In the genomic region with DNA sequence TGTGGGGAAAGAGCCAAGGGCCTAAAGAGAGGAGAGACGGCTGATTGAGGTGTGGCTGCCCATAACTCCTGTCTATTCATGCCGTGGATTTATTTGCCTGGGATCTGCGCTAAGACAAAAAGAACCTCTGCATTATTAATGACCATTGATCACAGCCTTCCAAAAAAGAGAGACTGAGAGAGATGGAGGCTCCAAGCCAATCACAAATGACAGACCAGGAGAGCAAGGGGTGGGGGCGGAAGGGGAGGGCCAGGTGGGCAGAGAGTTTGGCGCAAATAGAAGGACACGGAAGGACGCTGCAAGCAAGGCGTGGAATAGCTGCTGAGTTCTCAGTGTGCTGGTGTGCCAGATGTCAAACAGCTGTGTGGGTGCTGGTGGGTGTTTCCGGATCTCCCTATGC, we compare ENCODE assay signal across 10 mouse cellular contexts. TPM values are rescaled to one million over a fixed set of nuclear protein-coding genes. Genes with fewer than 3 reads are reported as not detected.
DNase-seq lines count a peak whose midpoint lies in the region; ATAC-seq and TF ChIP-seq lines count a peak whose summit lies in the region.
"Had no signal": no experiment of that assay in that cellular context is flagged by ENCODE, and none has a peak within 500 bp of the region (broad histone marks: within the 10 kb centered on the region; RNA-seq: fewer than 3 reads in every experiment).

A gene (plus strand): TSS at position 301 of the 400 bp plus-strand sequence.

- TF ChIP-seq CTCF in midbrain, postnatal 0 days (IDR thresholded peaks at IDR 0.05): no peak

- DNase-seq in kidney, postnatal 25 days: no peak
- DNase-seq in embryonic facial prominence, embryonic 14.5 days (ENCODE audit: low spot score): no peak
- DNase-seq in midbrain, postnatal 0 days (ENCODE audit: low spot score): no peak
- no peak for DNase-seq in spleen, postnatal 10 days (ENCODE audit: low spot score in 2 of 2)
- DNase-seq in MN1 (ENCODE audit: low spot score): no peak
- DNase-seq in ovary, postnatal 14 days (ENCODE audit: low spot score): no peak
- DNase-seq: cerebellum, postnatal 10 days had no signal

- 76% methylated on average over 9 of the region's 9 CpGs for WGBS in kidney, embryonic 15.5 days
- WGBS in embryonic facial prominence, embryonic 14.5 days: 72% methylated on average over 9 of the region's 9 CpGs
- 64% methylated on average over 9 of the region's 9 CpGs for WGBS in intestine, embryonic 15.5 days
- WGBS in midbrain, postnatal 0 days: 76% methylated on average over 9 of the region's 9 CpGs

- peak within 1 kb of the TSS; percentile 47 for H3K9ac ChIP-seq in kidney, embryonic 15.5 days
- peak within 1 kb of the TSS; percentile 64 for H3K9ac ChIP-seq in embryonic facial prominence, embryonic 14.5 days (ENCODE audit: low read depth, low read length)
- peak within 1 kb of the TSS; percentile 45 for H3K9ac ChIP-seq in intestine, embryonic 15.5 days
- peak within 1 kb of the TSS; percentile 62 for H3K9ac ChIP-seq in midbrain, postnatal 0 days (replicated peaks; ENCODE audit: low read length, poor library complexity, severe bottlenecking)

- peak within 1 kb of the TSS; percentile 55 for H3K4me3 ChIP-seq in kidney, embryonic 15.5 days (replicated peaks)
- H3K4me3 ChIP-seq in embryonic facial prominence, embryonic 14.5 days (ENCODE audit: low read depth, low read length): peak within 1 kb of the TSS; percentile 56
- H3K4me3 ChIP-seq in intestine, embryonic 15.5 days (replicated peaks): peak within 1 kb of the TSS; percentile 54
- H3K4me3 ChIP-seq in midbrain, postnatal 0 days (ENCODE audit: low read depth, low read length): peak within 1 kb of the TSS; percentile 58

- no peaks in the 10 kb centered on the region for H3K9me3 ChIP-seq in kidney, embryonic 15.5 days (replicated peaks)
- no peaks in the 10 kb centered on the region for H3K9me3 ChIP-seq in embryonic facial prominence, embryonic 14.5 days (ENCODE audit: control insufficient read depth, low read length)
- H3K9me3 ChIP-seq in intestine, embryonic 15.5 days: no peaks in the 10 kb centered on the region
- H3K9me3 ChIP-seq in midbrain, postnatal 0 days (ENCODE audit: low read length): no peaks in the 10 kb centered on the region

- peak within 1 kb of the TSS; percentile 98 for H3K4me2 ChIP-seq in kidney, embryonic 15.5 days
- H3K4me2 ChIP-seq in embryonic facial prominence, embryonic 14.5 days (ENCODE audit: low read depth, low read length): peak within 1 kb of the TSS; percentile 94
- peak within 1 kb of the TSS; percentile 99 for H3K4me2 ChIP-seq in intestine, embryonic 15.5 days (replicated peaks)
- H3K4me2 ChIP-seq in midbrain, postnatal 0 days (ENCODE audit: low read depth, low read length, poor library complexity, severe bottlenecking): peak within 1 kb of the TSS; percentile 97

- H3K36me3 ChIP-seq in kidney, embryonic 15.5 days: no peaks in the 10 kb centered on the region
- H3K36me3 ChIP-seq in embryonic facial prominence, embryonic 14.5 days (ENCODE audit: control insufficient read depth, insufficient read depth, low read length): no peaks in the 10 kb centered on the region
- no peaks in the 10 kb centered on the region for H3K36me3 ChIP-seq in intestine, embryonic 15.5 days
- H3K36me3 ChIP-seq in midbrain, postnatal 0 days (ENCODE audit: insufficient read depth, low read length): no peaks in the 10 kb centered on the region

- ATAC-seq in kidney, embryonic 15.5 days (replicated peaks; ENCODE audit: low FRiP score): no peak
- ATAC-seq in embryonic facial prominence, embryonic 14.5 days (ENCODE audit: low read depth): no peak
- no peak for ATAC-seq in intestine, embryonic 15.5 days
- no peak for ATAC-seq in midbrain, postnatal 0 days (ENCODE audit: low FRiP score)

- no peak within 1 kb of the TSS for H3K27ac ChIP-seq in kidney, embryonic 15.5 days
- H3K27ac ChIP-seq in embryonic facial prominence, embryonic 14.5 days (replicated peaks; ENCODE audit: low read depth, low read length): no peak within 1 kb of the TSS
- H3K27ac ChIP-seq in intestine, embryonic 15.5 days: no peak within 1 kb of the TSS
- no peak within 1 kb of the TSS for H3K27ac ChIP-seq in midbrain, postnatal 0 days (ENCODE audit: low read depth, low read length)

- peaks cover 61% of the 10 kb centered on the region for H3K27me3 ChIP-seq in kidney, embryonic 15.5 days
- peaks cover 31% of the 10 kb centered on the region for H3K27me3 ChIP-seq in embryonic facial prominence, embryonic 14.5 days (replicated peaks; ENCODE audit: control insufficient read depth, insufficient read depth, low read length)
- peaks cover 28% of the 10 kb centered on the region for H3K27me3 ChIP-seq in intestine, embryonic 15.5 days (replicated peaks)
- H3K27me3 ChIP-seq in midbrain, postnatal 0 days (ENCODE audit: insufficient read depth, low read length): peaks cover 9% of the 10 kb centered on the region; the same call in 1 of the 2 replicates

- H3K4me1 ChIP-seq in kidney, embryonic 15.5 days: peaks cover 31% of the 10 kb centered on the region
- peaks cover 5% of the 10 kb centered on the region; the same call in 1 of the 2 replicates for H3K4me1 ChIP-seq in embryonic facial prominence, embryonic 14.5 days (ENCODE audit: control insufficient read depth, insufficient read depth, low read length)
- peaks cover 12% of the 10 kb centered on the region for H3K4me1 ChIP-seq in intestine, embryonic 15.5 days (replicated peaks)
- H3K4me1 ChIP-seq in midbrain, postnatal 0 days (ENCODE audit: insufficient read depth, low read length): peaks cover 5% of the 10 kb centered on the region; the same call in 1 of the 2 replicates

RNA-seq across cellular contexts. Expression of the gene that starts here (rescaled TPM):
- polyA plus RNA-seq in kidney, embryonic 15.5 days (2015; fragmentation: Nextera tagmentation; extraction: Ambion mirVana): 0.21 and 0.44 TPM in 2 replicates
- 1.2 and 1.4 TPM in 2 replicates for polyA plus RNA-seq in embryonic facial prominence, embryonic 14.5 days (2014; fragmentation: Nextera tagmentation; extraction: Ambion mirVana)
- polyA plus RNA-seq in intestine, embryonic 15.5 days (2015; fragmentation: Nextera tagmentation; extraction: Ambion mirVana): 0.11 and 0.28 TPM in 2 replicates
- total RNA-seq in midbrain, postnatal 0 days (2014; rRNA removed): 4.4 and 5.1 TPM in 2 replicates
- 5.3 and 5.9 TPM in 2 replicates for polyA plus RNA-seq in midbrain, postnatal 0 days (2015; fragmentation: Nextera tagmentation; extraction: Ambion mirVana)
- total RNA-seq: neutrophil, adult 5-6 weeks had no signal
